Mouse (Mus musculus): Measurements from ENCODE around the gene D630023F18Rik.

D630023F18Rik gene

GRCm38 (mm10) chr1:65122574-65123372, at the start of gene D630023F18Rik:
Gene D630023F18Rik (minus strand): TSS chr1:65123214.
- DNase-seq (ENCODE audit: low spot score in 2 of 2): peak in 1 of 2 experiments; percentile 15

GRCm38 (mm10) chr1:65171579-65171978, 48.6 kb upstream of the D630023F18Rik start:
- DNase-seq (ENCODE audit: low spot score in 2 of 2): no peak

- DNase-seq (ENCODE audit: low spot score in 2 of 2): no peak
Observed at GRCm38 (mm10) chr1:65169947-65170346, 46.9 kb upstream of the D630023F18Rik start.

- DNase-seq (ENCODE audit: low spot score in 2 of 2): no peak
Observed at GRCm38 (mm10) chr1:65169536-65169935, 46.5 kb upstream of the D630023F18Rik start.

DNA sequence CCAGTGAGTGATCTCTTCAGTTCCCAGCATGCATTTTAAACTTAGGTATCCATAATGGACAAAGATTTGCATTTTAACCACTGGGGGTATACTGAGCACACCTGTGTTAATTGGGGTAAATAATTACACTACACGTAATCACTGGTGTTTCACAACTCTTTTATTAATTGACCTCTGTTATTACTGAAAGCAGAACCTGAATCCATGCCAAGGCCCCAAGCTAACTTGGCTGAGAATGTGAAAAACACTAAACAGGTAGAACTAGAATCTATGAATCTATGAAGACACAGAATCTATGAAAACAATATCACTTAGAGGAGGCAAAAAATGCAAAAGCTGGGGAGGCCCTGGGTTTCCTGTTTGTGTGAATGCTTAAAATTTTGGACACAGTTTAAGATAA, 44.5 kb upstream of the D630023F18Rik start:
- no peak for DNase-seq (ENCODE audit: low spot score in 2 of 2)

DNA sequence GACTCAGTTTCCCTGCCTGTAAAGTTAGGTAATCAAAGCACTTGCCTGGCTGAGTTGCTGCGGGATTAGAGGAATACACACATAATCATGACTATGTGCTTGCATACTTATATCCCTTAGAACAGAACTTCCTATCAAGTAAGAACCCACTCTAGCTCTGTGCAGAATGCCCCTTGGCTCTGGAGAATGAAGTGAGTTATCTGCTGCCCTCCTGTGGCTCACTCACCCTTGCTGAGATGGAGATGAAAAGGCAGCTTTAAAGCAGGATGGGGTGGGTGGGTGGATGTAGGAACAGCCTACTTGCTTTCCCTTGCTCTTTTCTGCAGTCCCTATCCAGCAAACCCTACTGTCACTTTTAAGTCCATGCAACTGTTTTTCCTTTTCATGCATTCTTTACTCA, 39.2 kb upstream of the D630023F18Rik start:
- DNase-seq (ENCODE audit: low spot score in 2 of 2): no peak

DNA sequence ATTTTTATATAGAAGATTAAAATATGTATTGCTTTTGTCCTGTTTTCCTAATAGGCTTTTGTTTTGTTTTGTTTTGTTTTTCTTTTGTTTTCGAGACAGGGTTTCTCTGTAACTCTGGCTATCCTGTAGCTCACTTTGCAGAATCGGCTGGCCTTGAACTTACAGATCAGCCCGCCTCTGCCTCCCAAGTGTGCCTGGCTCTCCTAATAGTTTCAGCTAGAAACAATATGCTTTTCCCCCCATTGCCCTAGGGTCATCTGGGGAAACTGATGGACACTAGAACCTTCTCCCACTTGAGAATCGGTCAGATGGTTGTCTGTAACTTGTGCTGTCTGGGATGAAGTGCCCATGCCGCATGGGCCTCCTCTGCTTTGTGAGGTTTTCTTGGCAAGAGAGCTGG, 33.1 kb upstream of the D630023F18Rik start:
- no peak for DNase-seq (ENCODE audit: low spot score in 2 of 2)

GRCm38 (mm10) chr1:65154814-65155213, 31.8 kb upstream of the D630023F18Rik start:
- no peak for DNase-seq (ENCODE audit: low spot score in 2 of 2)

DNA sequence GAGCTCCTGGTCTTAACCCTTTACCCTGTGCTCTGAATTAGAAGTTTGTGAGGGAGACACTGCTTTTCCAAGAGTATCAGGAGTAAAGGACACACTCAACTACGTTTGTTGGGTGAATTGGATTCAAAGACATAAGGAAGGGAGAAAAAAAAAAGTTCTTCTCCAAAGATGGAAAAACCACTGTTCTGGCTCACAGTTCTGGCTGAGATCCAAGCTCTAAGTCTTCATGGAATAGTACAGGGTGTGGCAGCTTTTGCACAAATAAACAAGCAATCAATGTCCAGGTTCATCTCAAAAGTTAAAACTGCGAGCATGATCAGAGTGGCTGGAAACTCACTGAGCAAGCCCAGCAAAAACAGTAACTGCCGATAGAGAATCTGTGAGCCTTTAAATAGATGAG, 25.0 kb upstream of the D630023F18Rik start:
- DNase-seq (ENCODE audit: low spot score in 2 of 2): no peak

DNA sequence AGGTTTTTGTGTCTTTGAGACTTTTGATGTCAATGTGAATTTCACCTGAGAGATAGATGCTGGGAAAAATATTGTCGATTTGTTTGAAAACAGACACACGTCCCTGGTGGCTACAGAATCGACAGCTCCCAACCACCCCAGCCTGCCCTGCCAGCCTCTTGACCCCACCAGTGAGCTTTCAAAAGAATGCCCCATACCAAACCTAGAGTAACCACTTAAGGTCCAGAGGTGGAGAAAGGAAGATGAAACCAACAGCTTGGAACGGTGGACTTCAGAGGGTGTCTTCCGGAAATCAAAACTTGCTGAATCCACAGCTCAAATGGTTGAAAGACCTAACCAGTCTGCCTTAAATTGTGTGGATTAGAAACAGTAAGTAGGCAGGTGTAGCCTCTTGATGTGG, 24.3 kb upstream of the D630023F18Rik start:
- no peak for DNase-seq (ENCODE audit: low spot score in 2 of 2)

DNA sequence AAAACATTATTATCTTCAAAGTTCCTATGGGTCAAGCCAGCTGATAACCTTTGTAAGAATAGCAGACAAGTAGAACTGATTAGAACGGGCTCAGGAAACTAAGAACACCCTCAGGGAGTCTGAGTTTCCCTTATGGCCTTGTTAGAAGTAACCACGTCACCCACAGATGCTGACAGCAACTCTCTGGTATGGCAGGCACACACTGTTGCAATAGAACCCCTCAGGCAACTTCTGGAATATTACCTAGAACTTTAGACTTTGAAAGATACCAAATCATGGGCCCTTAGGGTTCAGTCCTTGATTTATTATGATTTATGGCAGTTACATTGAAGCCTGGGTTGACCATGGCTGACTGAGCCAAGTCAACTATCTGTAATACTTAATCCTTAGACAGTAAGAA, 23.6 kb upstream of the D630023F18Rik start:
- DNase-seq (ENCODE audit: low spot score in 2 of 2): no peak

DNA sequence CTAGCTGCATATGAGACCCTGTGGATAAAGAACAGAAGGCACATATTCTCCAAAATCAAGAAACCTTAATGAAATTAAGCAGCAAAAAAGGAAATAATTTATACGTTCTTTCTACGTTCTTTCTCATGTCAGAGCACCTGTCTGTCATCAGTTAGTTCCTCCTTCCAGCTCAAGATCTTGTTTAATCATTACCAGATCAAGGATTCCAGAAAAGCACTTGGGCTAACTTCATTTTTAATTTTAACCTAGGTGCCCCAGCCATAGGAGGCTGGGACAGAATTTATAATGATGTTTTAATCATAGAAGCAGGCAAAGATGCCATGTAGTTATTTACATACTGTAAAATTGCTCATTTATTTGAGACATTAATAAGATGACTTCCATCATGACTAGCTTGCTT, 21.8 kb upstream of the D630023F18Rik start:
- no peak for DNase-seq (ENCODE audit: low spot score in 2 of 2)

DNA sequence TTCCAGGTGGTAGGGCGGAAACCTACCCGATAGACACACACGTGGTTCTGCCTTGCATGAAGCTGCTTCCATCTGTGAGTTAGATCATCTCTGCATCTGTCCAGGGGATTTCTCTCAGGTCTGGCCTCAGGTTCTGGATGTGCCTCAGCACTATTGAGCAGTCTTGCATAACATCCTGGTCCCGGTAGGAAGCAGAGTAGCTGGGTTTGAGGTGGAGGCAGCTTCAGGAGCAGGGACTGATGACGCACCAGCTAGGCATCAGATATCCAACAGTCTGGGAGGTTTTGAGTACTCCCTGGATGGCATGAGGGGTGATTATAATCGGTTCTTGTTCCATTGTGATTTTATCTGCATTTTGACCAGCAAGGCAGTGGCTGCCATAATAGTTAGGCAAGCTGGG, 14.5 kb upstream of the D630023F18Rik start:
- DNase-seq (ENCODE audit: low spot score in 2 of 2): no peak

GRCm38 (mm10) chr1:65132833-65133232, 9.8 kb upstream of the D630023F18Rik start:
- DNase-seq (ENCODE audit: low spot score in 2 of 2): no peak

DNA sequence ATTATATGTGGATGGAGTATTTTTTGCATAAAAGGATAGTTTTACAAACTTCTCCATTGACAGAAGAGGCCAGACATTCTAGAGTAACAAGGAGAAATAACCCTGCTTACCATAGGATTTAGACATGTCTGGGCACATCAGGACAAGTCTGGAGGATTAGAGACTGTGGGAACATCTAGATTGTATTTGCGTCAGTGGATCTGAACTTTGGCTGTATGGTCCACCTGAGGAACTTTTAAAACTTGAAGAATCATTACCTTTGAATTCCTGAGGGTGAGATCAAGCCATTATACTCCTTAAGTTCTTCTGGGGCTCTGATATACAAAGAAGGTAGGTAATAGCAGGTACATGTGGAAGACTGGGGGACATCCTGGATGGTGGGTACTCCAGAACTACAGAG, 8.7 kb upstream of the D630023F18Rik start:
- no peak for DNase-seq (ENCODE audit: low spot score in 2 of 2)

DNA sequence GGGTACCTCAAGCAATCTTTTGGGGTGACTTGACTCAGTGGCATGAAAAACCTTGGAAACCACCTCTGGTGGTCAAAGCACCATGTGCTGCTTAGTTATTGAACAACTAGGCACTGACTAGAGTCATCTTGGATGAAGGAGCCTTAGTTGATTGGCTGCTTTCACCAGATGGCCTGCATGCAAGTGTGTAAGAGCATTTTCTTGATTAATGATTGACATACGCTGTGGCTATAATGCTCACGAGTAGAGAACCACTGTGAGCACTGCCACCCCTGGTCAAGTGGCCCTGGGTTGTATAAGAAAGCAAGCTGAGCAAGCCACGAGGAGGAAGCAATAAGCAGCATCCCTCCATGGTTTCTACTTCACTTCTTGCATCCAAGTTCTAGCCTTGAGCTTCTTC, 7.2 kb upstream of the D630023F18Rik start:
- DNase-seq (ENCODE audit: low spot score in 2 of 2): no peak

- no peak for DNase-seq (ENCODE audit: low spot score in 2 of 2)
Observed at GRCm38 (mm10) chr1:65129634-65130180, 6.7 kb upstream of the D630023F18Rik start.

- DNase-seq (ENCODE audit: low spot score in 2 of 2): no peak
Observed at GRCm38 (mm10) chr1:65119438-65119837, 3.6 kb downstream of the D630023F18Rik start, which contains the start of gene Gm28845. Gene Gm28845 (minus strand): TSS chr1:65119558.

DNA sequence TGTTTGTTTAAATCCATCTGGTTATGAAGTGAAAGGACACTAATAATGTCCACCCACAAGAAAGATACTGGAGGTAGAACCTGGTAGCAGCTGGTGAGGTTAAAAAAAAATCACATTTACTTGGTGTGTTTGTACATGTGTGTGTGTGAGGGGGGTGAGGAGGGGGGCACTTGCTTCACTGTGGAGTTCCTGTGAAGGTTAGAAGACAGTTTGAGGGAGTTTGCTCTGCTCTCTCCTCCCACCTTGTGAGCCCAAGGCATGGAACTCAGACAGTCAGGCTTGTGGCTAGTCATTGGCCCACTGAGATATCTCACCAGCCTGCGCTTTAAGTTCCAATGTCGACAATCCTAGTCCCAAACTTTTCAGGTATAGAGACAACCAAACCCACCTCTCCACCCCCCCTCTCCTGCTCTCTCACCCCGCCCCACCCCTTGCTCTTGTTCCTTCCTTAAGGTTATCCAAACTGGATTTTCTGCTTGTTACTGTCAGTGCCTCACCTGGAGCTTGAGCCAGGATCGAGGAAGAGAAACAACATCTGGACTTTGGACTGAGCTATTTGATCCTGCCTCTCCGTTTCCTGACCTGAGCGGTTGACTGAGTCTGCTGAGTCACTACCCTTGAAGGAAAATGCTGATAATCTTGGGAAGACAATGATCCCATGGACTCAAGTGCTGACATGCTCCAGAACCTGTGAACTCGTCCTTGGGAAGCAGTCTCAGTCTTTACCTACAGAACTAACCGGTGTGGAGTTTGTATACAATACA, 4.7 kb downstream of the D630023F18Rik start:
- no peak for DNase-seq (ENCODE audit: low spot score in 2 of 2)

DNA sequence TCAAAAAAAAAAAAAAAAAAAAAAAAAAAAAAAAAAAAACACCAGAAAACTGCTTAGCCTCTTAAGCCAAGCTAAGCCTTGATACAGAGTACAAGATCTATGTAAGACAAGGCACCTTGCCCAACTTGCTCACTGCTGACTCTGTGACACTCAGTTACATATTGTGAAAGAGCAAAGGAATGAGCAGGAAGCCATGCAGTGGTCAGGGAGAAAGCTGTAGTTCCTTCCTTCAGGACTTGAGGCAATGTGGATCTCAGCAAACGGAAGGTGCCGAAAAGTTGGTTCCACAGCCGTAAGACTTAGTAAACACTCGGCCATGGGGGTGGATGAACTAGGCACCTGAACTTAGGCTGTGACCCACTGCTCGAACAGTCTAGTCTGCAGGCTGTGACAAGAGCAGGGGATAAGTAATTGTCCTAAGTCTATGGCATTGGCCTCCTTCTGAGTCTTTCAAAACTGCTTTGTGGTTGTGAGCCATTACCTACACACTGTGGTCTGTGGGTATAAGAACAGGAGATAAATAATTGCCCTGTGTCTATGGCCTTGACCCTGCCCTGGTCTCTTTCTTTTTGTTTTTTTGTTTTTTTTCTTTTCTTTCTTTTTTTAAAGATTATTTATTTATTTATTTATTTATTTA, 9.4 kb downstream of the D630023F18Rik start:
- DNase-seq (ENCODE audit: low spot score in 2 of 2): no peak

DNA sequence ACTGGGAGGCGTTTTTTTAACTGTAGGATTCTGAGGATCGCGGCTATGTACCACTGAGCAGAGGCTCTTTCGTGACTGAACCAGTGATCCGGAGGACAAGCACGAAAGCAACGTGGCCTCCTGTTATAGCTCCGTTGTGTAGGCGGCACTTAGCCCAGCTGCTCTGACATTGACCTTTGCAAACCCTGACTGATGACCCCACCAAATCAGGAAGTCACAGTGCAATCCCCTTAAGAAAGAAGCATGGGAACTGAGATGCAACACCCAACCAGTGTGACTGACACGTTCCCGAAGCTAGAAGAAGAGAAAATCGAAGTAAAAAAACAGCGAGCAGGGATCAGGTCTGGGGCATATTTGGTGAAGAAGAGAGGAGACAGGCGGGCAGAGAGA, 10.2 kb downstream of the D630023F18Rik start:
- no peak for DNase-seq (ENCODE audit: low spot score in 2 of 2)
